Mouse (Mus musculus) inflammation-experienced regulatory T-cells, adult 6 months (primary cell): ENCODE measurements around the gene Olfr429. TPM values are rescaled to one million over a fixed set of nuclear protein-coding genes. Genes with fewer than 3 reads are reported as not detected.
"Not testable (repeated sequence)": the region's sequence is repeated elsewhere in the genome, so short reads cannot be mapped to it uniquely, and the experiment has no call there.

Experiments used
- ATAC-seq: one replicate; pipeline ENCODE4 v1.8.0; 2017
- polyA plus RNA-seq, 3 experiments: library from polyadenylated mRNA; unstranded; fragments of 100-300 nt; shearing (Covaris generic); gene quantifications; one replicate each; pipeline ENCODE4 v1.2.1; 2017

Gene Olfr429
- not detected for polyA plus RNA-seq

- ATAC-seq, result no peak
Measured at GRCm38 (mm10) chr1:174084031-174084430, at the start of gene Olfr429. Olfr429 (plus strand) TSS chr1:174084331.

- no peak for ATAC-seq
Measured at GRCm38 (mm10) chr1:174035841-174036240, 48.3 kb upstream of the Olfr429 start.

DNA sequence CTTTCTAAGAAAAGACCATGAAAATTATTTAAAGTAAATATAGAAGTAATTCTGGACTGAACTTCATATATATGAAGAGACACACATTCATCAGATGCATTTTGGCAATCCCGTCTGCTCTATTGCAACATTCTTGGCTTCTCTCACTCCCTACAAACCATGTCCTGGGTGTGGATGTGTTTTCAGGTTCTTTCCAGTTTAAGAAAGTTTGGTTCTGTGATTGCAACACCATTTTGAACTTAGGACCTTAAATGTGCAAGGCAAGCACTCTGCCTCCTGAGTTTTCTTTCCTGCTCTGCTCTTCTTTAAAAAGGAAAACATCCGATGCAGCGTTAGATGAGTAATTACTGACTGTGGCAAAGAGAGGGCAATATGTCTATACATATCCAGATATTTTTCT, 45.7 kb upstream of the Olfr429 start:
- no peak for ATAC-seq

- peak; percentile 97 for ATAC-seq
Measured at GRCm38 (mm10) chr1:174040523-174041177, 43.5 kb upstream of the Olfr429 start, which contains the start of gene Olfr433. Olfr433 (plus strand) TSS chr1:174040705.

GRCm38 (mm10) chr1:174042091-174042884, 41.8 kb upstream of the Olfr429 start:
- not testable (repeated sequence) for ATAC-seq

- ATAC-seq, result no peak
Measured at GRCm38 (mm10) chr1:174044431-174044830, 39.7 kb upstream of the Olfr429 start.

- not testable (repeated sequence) for ATAC-seq
Measured at GRCm38 (mm10) chr1:174048227-174048626, 35.9 kb upstream of the Olfr429 start.

- ATAC-seq, result no peak
Measured at GRCm38 (mm10) chr1:174048893-174049292, 35.2 kb upstream of the Olfr429 start, which contains the start of gene Olfr432. Olfr432 (plus strand) TSS chr1:174049205.

GRCm38 (mm10) chr1:174049357-174049756, 34.8 kb upstream of the Olfr429 start:
- ATAC-seq, result not testable (repeated sequence)

- no peak for ATAC-seq
Measured at GRCm38 (mm10) chr1:174050532-174050931, 33.6 kb upstream of the Olfr429 start.

DNA sequence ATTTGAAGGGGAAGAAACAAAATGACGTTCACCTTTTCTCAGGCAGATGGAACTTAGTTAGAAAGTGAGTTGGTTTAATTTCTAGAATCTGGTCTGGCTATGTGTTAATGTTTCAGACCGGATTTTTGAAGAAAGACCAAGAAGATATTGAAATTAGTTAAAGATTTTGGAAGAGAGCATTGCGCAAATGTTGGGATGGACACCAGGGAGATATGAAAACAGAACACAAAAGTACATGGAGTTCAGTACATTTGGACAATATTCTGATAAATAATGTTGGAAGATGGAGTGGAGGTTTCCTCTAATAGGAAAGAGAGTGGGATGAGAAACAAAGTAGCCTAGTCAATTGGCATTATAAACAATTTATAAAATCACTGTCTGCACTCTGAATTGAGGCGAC, 32.6 kb upstream of the Olfr429 start:
- ATAC-seq, result no peak

- no peak for ATAC-seq
Measured at GRCm38 (mm10) chr1:174051931-174052536, 32.1 kb upstream of the Olfr429 start.

DNA sequence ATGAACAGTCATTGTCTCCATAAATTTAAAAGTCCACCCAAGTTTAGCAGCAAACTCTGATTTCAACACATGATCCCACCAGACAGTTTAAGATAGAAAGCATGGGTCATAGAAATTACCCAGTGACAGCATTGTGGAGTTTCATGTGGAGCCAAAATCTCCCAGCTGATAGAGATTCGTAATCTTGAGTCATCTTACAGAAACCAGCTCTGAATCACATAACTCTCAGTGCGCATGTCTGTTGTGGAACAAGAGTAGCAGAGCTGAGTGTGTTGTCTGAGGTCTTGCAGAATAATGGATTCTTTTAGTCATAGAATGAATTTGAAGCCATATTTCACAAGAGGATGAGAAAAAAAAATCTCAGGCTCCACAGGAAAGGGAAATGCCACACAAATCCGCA, 31.1 kb upstream of the Olfr429 start:
- no peak for ATAC-seq

GRCm38 (mm10) chr1:174055248-174055647, 28.9 kb upstream of the Olfr429 start:
- no peak for ATAC-seq

DNA sequence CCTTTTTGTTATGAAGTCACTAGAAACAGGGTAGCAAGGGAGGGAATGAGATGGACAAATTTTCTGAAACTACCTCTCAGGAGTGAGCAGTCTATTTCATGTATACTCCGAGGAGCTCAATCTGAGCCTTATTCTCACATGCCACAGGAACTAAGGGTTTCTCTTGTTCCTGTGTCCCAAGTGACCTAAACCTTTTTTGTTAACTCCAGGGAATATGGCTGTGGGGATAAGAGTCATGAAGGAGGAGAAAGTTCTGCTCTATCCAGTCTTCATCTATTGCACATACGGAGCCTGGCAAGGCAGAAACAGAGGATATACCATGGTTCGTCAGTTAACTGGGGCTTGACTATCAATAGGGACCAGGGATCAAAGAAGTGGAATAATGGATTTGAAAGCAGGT, 17.8 kb upstream of the Olfr429 start, which contains the start of gene Olfr430:
Olfr430 (plus strand) TSS at position 301 of the 400 bp plus-strand sequence.
- ATAC-seq, result no peak

- no peak for ATAC-seq
Measured at GRCm38 (mm10) chr1:174096591-174096990, 12.5 kb downstream of the Olfr429 start, which contains the start of gene Olfr427. Olfr427 (plus strand) TSS chr1:174096891.

- ATAC-seq, result no peak
Measured at GRCm38 (mm10) chr1:174103735-174104134, 19.6 kb downstream of the Olfr429 start.

- no peak for ATAC-seq
Measured at GRCm38 (mm10) chr1:174121062-174121461, 36.9 kb downstream of the Olfr429 start, which contains the start of gene Olfr231. Olfr231 (minus strand) TSS chr1:174121162.

DNA sequence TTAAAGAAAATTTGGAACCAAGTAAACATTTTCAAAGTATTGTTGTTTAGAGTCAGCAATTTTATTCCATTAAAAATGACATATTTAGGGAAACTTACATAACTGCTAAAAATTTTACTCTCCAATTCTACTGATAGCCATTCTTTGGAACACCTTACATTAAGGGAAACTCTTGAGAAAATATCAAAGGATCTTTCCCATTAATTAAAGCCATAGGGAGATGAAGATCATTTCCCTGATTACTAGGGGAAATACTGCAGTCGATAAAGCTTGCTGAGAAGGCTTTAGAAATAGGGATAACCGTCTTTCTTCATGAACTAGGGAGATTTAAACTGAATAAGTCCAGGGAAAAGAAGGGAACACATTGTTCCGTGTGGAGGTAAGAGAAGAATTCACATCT, 47.1 kb downstream of the Olfr429 start, which contains the start of gene Olfr424:
Olfr424 (plus strand) TSS at position 301 of the 400 bp plus-strand sequence.
- ATAC-seq, result no peak

- ATAC-seq, result no peak
Measured at GRCm38 (mm10) chr1:174131999-174132398, 47.9 kb downstream of the Olfr429 start.
